Mouse (Mus musculus): ENCODE measurements around the gene Csnk1g1. TPM values are rescaled to one million over a fixed set of nuclear protein-coding genes. Genes with fewer than 3 reads are reported as not detected.

The Csnk1g1 gene
- polyA plus RNA-seq, 1 experiment from 2014 or later, result 9.8 TPM

DNA sequence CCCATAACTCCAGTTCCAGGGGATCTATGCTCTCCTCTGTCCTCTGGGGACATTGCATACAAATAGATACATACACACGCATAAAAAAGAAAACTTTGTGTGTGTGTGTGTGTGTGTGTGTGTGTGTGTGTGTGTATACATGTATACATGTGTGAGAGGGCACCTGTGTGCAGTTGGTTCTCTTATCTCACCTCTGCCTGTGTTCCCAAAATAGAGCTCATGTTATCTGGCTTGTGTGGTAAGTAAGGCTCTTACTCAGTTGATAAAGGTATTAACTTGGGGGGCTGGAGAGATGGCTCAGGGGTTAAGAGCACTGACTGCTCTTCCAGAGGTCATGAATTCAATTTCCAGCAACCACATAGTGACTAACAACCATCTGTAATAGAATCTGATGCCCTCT is 8.3 kb downstream of the Csnk1g1 start:
- H3K4me3 ChIP-seq, result no peak overlapping the region
- H3K36me3 ChIP-seq, result no peaks in the 10 kb centered on the region
- no peak for ATAC-seq (replicated peaks; ENCODE audit: insufficient number of reproducible peaks, insufficient read depth, low FRiP score, low read depth)
- H3K27ac ChIP-seq, result no peak overlapping the region
- H3K4me1 ChIP-seq (replicated peaks), result 0 out of 2 replicates have a peak, but pooled peaks cover 6% of the 10 kb centered on the region
- no peak overlapping the region for H3K4me2 ChIP-seq
- H3K9ac ChIP-seq, result no peak overlapping the region
- no peaks in the 10 kb centered on the region for H3K9me3 ChIP-seq (replicated peaks)
- H3K27me3 ChIP-seq, result no peaks in the 10 kb centered on the region
- WGBS, result 70% methylated on average over 1 of the region's 1 CpGs

- no peak overlapping the region for H3K4me2 ChIP-seq
- H3K9ac ChIP-seq, result no peak overlapping the region
- no peaks in the 10 kb centered on the region for H3K9me3 ChIP-seq (replicated peaks)
- peaks cover 5% of the 10 kb centered on the region for H3K4me1 ChIP-seq (replicated peaks)
- no peaks in the 10 kb centered on the region for H3K36me3 ChIP-seq
- no peak overlapping the region for H3K4me3 ChIP-seq
- H3K27ac ChIP-seq, result no peak overlapping the region
- no peak for ATAC-seq (replicated peaks; ENCODE audit: insufficient number of reproducible peaks, insufficient read depth, low FRiP score, low read depth)
- no peaks in the 10 kb centered on the region for H3K27me3 ChIP-seq
These were observed 19.7 kb downstream of the Csnk1g1 start for GRCm38 (mm10) chr9:65928456-65928855.

GRCm38 (mm10) chr9:65929826-65930225 is 21.1 kb downstream of the Csnk1g1 start:
- H3K9me3 ChIP-seq (replicated peaks), result no peaks in the 10 kb centered on the region
- H3K4me3 ChIP-seq, result no peak overlapping the region
- no peaks in the 10 kb centered on the region for H3K27me3 ChIP-seq
- H3K36me3 ChIP-seq, result no peaks in the 10 kb centered on the region
- no peak overlapping the region for H3K27ac ChIP-seq
- H3K9ac ChIP-seq, result no peak overlapping the region
- H3K4me2 ChIP-seq, result no peak overlapping the region
- no peak for ATAC-seq (replicated peaks; ENCODE audit: insufficient number of reproducible peaks, insufficient read depth, low FRiP score, low read depth)
- peaks cover 5% of the 10 kb centered on the region for H3K4me1 ChIP-seq (replicated peaks)

GRCm38 (mm10) chr9:65937566-65937965 is 28.8 kb downstream of the Csnk1g1 start:
- no peak overlapping the region for H3K27ac ChIP-seq
- H3K9me3 ChIP-seq (replicated peaks), result no peaks in the 10 kb centered on the region
- no peaks in the 10 kb centered on the region for H3K27me3 ChIP-seq
- ATAC-seq (replicated peaks; ENCODE audit: insufficient number of reproducible peaks, insufficient read depth, low FRiP score, low read depth), result no peak
- no peak overlapping the region for H3K4me3 ChIP-seq
- no peak overlapping the region for H3K9ac ChIP-seq
- WGBS, result 84% methylated on average over 2 of the region's 2 CpGs
- H3K36me3 ChIP-seq, result no peaks in the 10 kb centered on the region
- no peaks in the 10 kb centered on the region; the same call in 1 of the 2 replicates for H3K4me1 ChIP-seq (replicated peaks)
- H3K4me2 ChIP-seq, result no peak overlapping the region

DNA sequence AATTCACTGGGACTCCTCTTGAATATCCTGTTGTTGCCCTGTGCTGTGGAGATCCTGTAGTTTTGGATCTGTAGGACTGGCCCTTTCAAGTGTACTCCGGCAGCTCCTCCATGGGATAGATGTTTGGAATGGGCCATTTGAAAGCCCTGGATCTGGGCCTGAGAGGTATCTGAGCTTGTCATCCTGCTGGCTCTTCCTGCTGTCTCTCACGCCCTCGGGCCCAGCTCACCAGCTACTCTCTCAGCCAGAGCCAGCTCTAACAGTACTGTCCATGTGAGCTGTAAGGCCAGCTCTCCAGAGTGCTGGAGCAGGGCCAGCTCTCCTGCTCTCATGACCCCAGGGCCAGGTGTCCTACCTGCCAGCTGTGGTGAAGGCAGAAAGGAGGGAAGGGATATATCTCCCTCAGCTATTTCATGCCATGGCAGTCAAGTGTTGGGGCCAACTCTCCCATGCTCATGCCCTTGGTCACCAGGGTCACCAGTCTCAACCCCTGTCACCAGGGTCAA is 42.4 kb downstream of the Csnk1g1 start:
- no peaks in the 10 kb centered on the region for H3K4me1 ChIP-seq (replicated peaks)
- H3K27ac ChIP-seq, result no peak overlapping the region
- no peaks in the 10 kb centered on the region for H3K27me3 ChIP-seq
- no peaks in the 10 kb centered on the region for H3K9me3 ChIP-seq (replicated peaks)
- no peak overlapping the region for H3K9ac ChIP-seq
- H3K4me3 ChIP-seq, result no peak overlapping the region
- no peak overlapping the region for H3K4me2 ChIP-seq
- ATAC-seq (replicated peaks; ENCODE audit: insufficient number of reproducible peaks, insufficient read depth, low FRiP score, low read depth), result no peak
- 80% methylated on average over 3 of the region's 3 CpGs for WGBS
- 0 out of 2 replicates have a peak, but pooled peaks cover 4% of the 10 kb centered on the region for H3K36me3 ChIP-seq

- Histone ChIP-seq H3K36me3 (no peaks in the 10 kb centered on the region), H3K4me1 (replicated peaks) (0 out of 2 replicates have a peak, but pooled peaks cover 4% of the 10 kb centered on the region), H3K27me3 (no peaks in the 10 kb centered on the region), H3K9me3 (replicated peaks) (no peaks in the 10 kb centered on the region), H3K9ac (no peak overlapping the region), H3K4me3 (no peak overlapping the region), H3K4me2 (no peak overlapping the region), H3K27ac (no peak overlapping the region)
- 41% methylated on average over 3 of the region's 3 CpGs for WGBS
- no peak for ATAC-seq (replicated peaks; ENCODE audit: insufficient number of reproducible peaks, insufficient read depth, low FRiP score, low read depth)
These were observed 61.3 kb downstream of the Csnk1g1 start for GRCm38 (mm10) chr9:65970009-65970408.

DNA sequence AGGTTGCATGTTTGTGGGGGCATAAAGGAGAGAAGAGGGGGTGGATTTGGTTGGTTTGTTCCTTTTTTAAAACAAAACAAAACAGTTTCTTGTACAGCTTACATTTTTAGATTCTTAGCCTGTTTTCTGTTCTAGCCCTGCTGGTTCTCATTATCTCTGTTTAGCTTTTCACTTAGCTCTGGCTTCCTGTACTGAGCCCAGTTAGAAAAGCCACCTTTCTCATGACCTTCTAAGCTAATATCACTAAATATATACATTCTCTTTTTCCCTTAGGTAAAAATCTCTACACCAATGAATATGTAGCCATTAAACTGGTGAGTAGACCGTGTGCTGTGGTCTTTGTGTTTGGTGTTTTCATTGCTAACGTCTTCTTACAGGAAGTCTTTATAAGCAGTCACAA is 64.5 kb downstream of the Csnk1g1 start:
- WGBS, result 51% methylated on average over 2 of the region's 2 CpGs
- H3K36me3 ChIP-seq, result no peaks in the 10 kb centered on the region
- H3K27ac ChIP-seq, result peak overlapping the region; percentile 20; the same call in 1 of the 2 replicates
- no peak overlapping the region for H3K4me2 ChIP-seq
- H3K9ac ChIP-seq, result no peak overlapping the region
- 0 out of 2 replicates have a peak, but pooled peaks cover 4% of the 10 kb centered on the region for H3K4me1 ChIP-seq (replicated peaks)
- H3K4me3 ChIP-seq, result no peak overlapping the region
- ATAC-seq (replicated peaks; ENCODE audit: insufficient number of reproducible peaks, insufficient read depth, low FRiP score, low read depth), result no peak
- no peaks in the 10 kb centered on the region for H3K9me3 ChIP-seq (replicated peaks)
- no peaks in the 10 kb centered on the region for H3K27me3 ChIP-seq

- no peaks in the 10 kb centered on the region for H3K9me3 ChIP-seq (replicated peaks)
- no peak overlapping the region for H3K27ac ChIP-seq
- no peak overlapping the region for H3K4me3 ChIP-seq
- H3K9ac ChIP-seq, result no peak overlapping the region
- no peaks in the 10 kb centered on the region for H3K4me1 ChIP-seq (replicated peaks)
- no peaks in the 10 kb centered on the region for H3K36me3 ChIP-seq
- H3K27me3 ChIP-seq, result no peaks in the 10 kb centered on the region
- ATAC-seq (replicated peaks; ENCODE audit: insufficient number of reproducible peaks, insufficient read depth, low FRiP score, low read depth), result no peak
- no peak overlapping the region for H3K4me2 ChIP-seq
These were observed 67.2 kb downstream of the Csnk1g1 start for GRCm38 (mm10) chr9:65975886-65976285.

- no peaks in the 10 kb centered on the region for H3K36me3 ChIP-seq
- no peak for ATAC-seq (replicated peaks; ENCODE audit: insufficient number of reproducible peaks, insufficient read depth, low FRiP score, low read depth)
- H3K27ac ChIP-seq, result no peak overlapping the region
- no peak overlapping the region for H3K4me2 ChIP-seq
- H3K4me3 ChIP-seq, result no peak overlapping the region
- 0 out of 2 replicates have a peak, but pooled peaks cover 2% of the 10 kb centered on the region for H3K4me1 ChIP-seq (replicated peaks)
- H3K9ac ChIP-seq, result no peak overlapping the region
- no peaks in the 10 kb centered on the region for H3K27me3 ChIP-seq
- 67% methylated on average over 1 of the region's 1 CpGs for whole genome bisulfite sequencing
- H3K9me3 ChIP-seq (replicated peaks), result no peaks in the 10 kb centered on the region
These were observed 74.1 kb downstream of the Csnk1g1 start for GRCm38 (mm10) chr9:65982841-65983240.

DNA sequence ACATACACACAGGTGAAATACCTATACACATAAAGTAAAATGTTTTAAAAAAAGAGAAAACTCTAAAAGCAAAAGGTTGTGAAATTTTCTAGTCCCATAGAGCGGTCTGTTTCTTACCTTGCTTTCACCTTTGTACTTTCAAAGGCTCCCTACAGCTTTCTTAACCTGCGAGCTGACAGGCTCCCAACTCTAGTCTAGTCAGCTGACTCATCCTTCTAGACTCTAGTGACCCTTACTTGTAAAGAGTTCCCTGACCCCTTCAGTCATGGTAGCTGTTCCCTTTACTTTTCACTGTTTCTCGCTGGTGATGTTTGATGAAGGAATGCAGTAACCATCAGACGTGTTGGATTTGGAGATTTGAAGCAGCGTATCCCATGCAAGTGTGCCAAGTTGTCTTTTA is 78.3 kb downstream of the Csnk1g1 start:
- H3K4me2 ChIP-seq, result no peak overlapping the region
- H3K27me3 ChIP-seq, result no peaks in the 10 kb centered on the region
- no peak overlapping the region for H3K9ac ChIP-seq
- WGBS, result 84% methylated on average over 5 of the region's 5 CpGs
- ATAC-seq (replicated peaks; ENCODE audit: insufficient number of reproducible peaks, insufficient read depth, low FRiP score, low read depth), result no peak
- H3K9me3 ChIP-seq (replicated peaks), result no peaks in the 10 kb centered on the region
- no peaks in the 10 kb centered on the region for H3K36me3 ChIP-seq
- no peak overlapping the region for H3K4me3 ChIP-seq
- 0 out of 2 replicates have a peak, but pooled peaks cover 2% of the 10 kb centered on the region for H3K4me1 ChIP-seq (replicated peaks)
- H3K27ac ChIP-seq, result no peak overlapping the region

GRCm38 (mm10) chr9:65995603-65996376 is 87.1 kb downstream of the Csnk1g1 start:
- no peak overlapping the region for H3K27ac ChIP-seq
- WGBS, result 87% methylated on average over 7 of the region's 7 CpGs
- no peak for ATAC-seq (replicated peaks; ENCODE audit: insufficient number of reproducible peaks, insufficient read depth, low FRiP score, low read depth)
- H3K36me3 ChIP-seq, result peaks cover 7% of the 10 kb centered on the region
- no peak overlapping the region for H3K4me3 ChIP-seq
- no peak overlapping the region for H3K9ac ChIP-seq
- H3K4me1 ChIP-seq (replicated peaks), result no peaks in the 10 kb centered on the region
- no peaks in the 10 kb centered on the region for H3K9me3 ChIP-seq (replicated peaks)
- H3K4me2 ChIP-seq, result no peak overlapping the region
- no peaks in the 10 kb centered on the region for H3K27me3 ChIP-seq

DNA sequence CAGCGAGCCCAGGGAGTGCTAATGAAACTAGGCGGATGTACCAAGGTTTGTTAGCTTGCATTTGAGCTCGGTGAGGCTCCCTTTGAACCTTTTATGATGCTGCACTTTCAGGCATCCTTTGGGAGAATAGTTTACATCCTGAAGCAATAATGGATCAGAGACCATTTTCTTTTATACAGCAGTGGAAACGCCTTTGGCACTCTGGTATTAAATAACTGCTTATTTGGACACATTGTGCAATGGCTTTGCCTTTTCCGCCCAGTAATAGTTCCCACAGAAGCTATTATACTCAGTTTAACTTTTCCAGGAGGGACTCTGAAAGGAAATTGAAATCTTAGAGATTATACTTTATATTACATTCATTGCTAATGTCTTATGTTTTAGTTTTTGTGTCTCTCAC is 90.2 kb downstream of the Csnk1g1 start:
- no peak for ATAC-seq (replicated peaks; ENCODE audit: insufficient number of reproducible peaks, insufficient read depth, low FRiP score, low read depth)
- H3K4me2 ChIP-seq, result no peak overlapping the region
- no peaks in the 10 kb centered on the region for H3K9me3 ChIP-seq (replicated peaks)
- 71% methylated on average over 5 of the region's 5 CpGs for WGBS
- no peak overlapping the region for H3K9ac ChIP-seq
- no peak overlapping the region for H3K27ac ChIP-seq
- no peaks in the 10 kb centered on the region for H3K4me1 ChIP-seq (replicated peaks)
- H3K36me3 ChIP-seq, result peaks cover 18% of the 10 kb centered on the region
- no peaks in the 10 kb centered on the region for H3K27me3 ChIP-seq
- H3K4me3 ChIP-seq, result no peak overlapping the region

All from heart, embryonic 15.5 days (tissue).